Mouse (Mus musculus): Measurements from ENCODE around the gene Map2k7.

Gene Map2k7

GRCm38 (mm10) chr8:4259125-4259804 is 20.7 kb downstream of the Map2k7 start, which contains the start of gene Ctxn1:
Ctxn1 (minus strand) TSS chr8:4259274.
- peak; percentile 99 for DNase-seq (ENCODE audit: low spot score)

GRCm38 (mm10) chr8:4259805-4260170 is 21.2 kb downstream of the Map2k7 start:
- no peak for DNase-seq (ENCODE audit: low spot score)

- DNase-seq (ENCODE audit: low spot score): no peak
Measured at GRCm38 (mm10) chr8:4263105-4263791, 24.7 kb downstream of the Map2k7 start.

GRCm38 (mm10) chr8:4265160-4265914 is 26.8 kb downstream of the Map2k7 start:
- no peak for DNase-seq (ENCODE audit: low spot score)

- no peak for DNase-seq (ENCODE audit: low spot score)
Measured at GRCm38 (mm10) chr8:4267627-4268026, 29.1 kb downstream of the Map2k7 start.

- no peak for DNase-seq (ENCODE audit: low spot score)
Measured at GRCm38 (mm10) chr8:4269609-4270008, 31.1 kb downstream of the Map2k7 start.

GRCm38 (mm10) chr8:4275275-4276110 is 37.0 kb downstream of the Map2k7 start, which contains the start of gene Timm44:
Timm44 (minus strand) TSS chr8:4275913.
- DNase-seq (ENCODE audit: low spot score): peak; percentile 97

GRCm38 (mm10) chr8:4276111-4276465 is 37.5 kb downstream of the Map2k7 start:
- DNase-seq (ENCODE audit: low spot score): no peak

GRCm38 (mm10) chr8:4292738-4293137 is 54.2 kb downstream of the Map2k7 start:
- DNase-seq (ENCODE audit: low spot score): no peak

All from testis, postnatal 10 days (tissue).